Mouse (Mus musculus) heart, postnatal 0 days (tissue): ENCODE results near the gene Defb47. TPM values are rescaled to one million over a fixed set of nuclear protein-coding genes. Genes with fewer than 3 reads are reported as not detected.

Source experiments
- ATAC-seq: fragments of 200-750 bp; cut with Nextera tagmentation; 2 replicates; pipeline ENCODE4 v1.8.0; 2017; ENCODE audit warnings: low read depth, moderate number of reproducible peaks, moderate library complexity; ENCODE audit not compliant: insufficient read depth
- DNase-seq: peaks from one replicate; pipeline ENCODE4 v3.0.0-alpha.2; 2016; ENCODE audit warnings: low spot score
- H3K27ac ChIP-seq: fragments of 300-500 bp; sonication (generic); 2 replicates; pipeline ENCODE4 v1.5.1; 2014; ENCODE audit warnings: low read depth, mild to moderate bottlenecking
- H3K27me3 ChIP-seq: fragments of 300-500 bp; sonication (generic); 2 replicates; pipeline ENCODE4 v1.6.1; 2014; ENCODE audit warnings: low read length, mixed read lengths; ENCODE audit not compliant: control insufficient read depth, insufficient read depth
- H3K36me3 ChIP-seq: fragments of 300-500 bp; sonication (generic); replicated peaks from 2 replicates; pipeline ENCODE4 v1.6.1; 2014; ENCODE audit warnings: low read length, mixed read lengths; ENCODE audit not compliant: control insufficient read depth, insufficient read depth
- H3K4me1 ChIP-seq: fragments of 300-500 bp; sonication (generic); 2 replicates; pipeline ENCODE4 v1.6.1; 2014; ENCODE audit warnings: antibody characterized with exemption; ENCODE audit not compliant: control insufficient read depth, insufficient read depth
- H3K4me2 ChIP-seq: fragments of 300-500 bp; sonication (generic); 2 replicates; pipeline ENCODE4 v1.6.1; 2014; ENCODE audit warnings: low read depth, mild to moderate bottlenecking, low read length, moderate library complexity
- H3K4me3 ChIP-seq: fragments of 300-500 bp; sonication (generic); 2 replicates; pipeline ENCODE4 v1.5.1; 2014; ENCODE audit warnings: low read depth, low read length
- H3K9ac ChIP-seq: fragments of 300-500 bp; sonication (generic); replicated peaks from 2 replicates; pipeline ENCODE4 v1.6.1; 2014; ENCODE audit warnings: low read depth, low read length, mixed read lengths
- H3K9me3 ChIP-seq: fragments of 300-500 bp; sonication (generic); replicated peaks from 2 replicates; pipeline ENCODE4 v1.6.1; 2016; ENCODE audit warnings: low read length; ENCODE audit not compliant: control insufficient read depth
- CTCF ChIP-seq: IDR thresholded peaks from 2 replicates; pipeline ENCODE4 v1.5.1; 2016; ENCODE audit warnings: antibody characterized with exemption, control low read depth, low read depth
- EP300 ChIP-seq: IDR thresholded peaks from 2 replicates; pipeline ENCODE4 v1.6.1; 2016; ENCODE audit warnings: antibody characterized with exemption, low read depth
- WGBS: fragments of 180-500 bp; shearing (Covaris S2); extraction: QIAGEN DNeasy Blood & Tissue Kit; methylation state at CpG from one replicate; pipeline ENCODE4 v1.1.7; 2014; 5-methylcytosine and 5-hydroxymethylcytosine counted together
- polyA plus RNA-seq: library from polyadenylated mRNA; unstranded; fragments of >200 nt; fragmentation: Nextera tagmentation; extraction: Ambion mirVana; gene quantifications from 2 replicates; pipeline ENCODE4 v1.2.1, GENCODE M21; 2015
- total RNA-seq: library from RNA; depleted of rRNA; stranded (reverse); fragments of >200 nt; gene quantifications from 2 replicates; pipeline ENCODE4 v1.2.3, GENCODE M21; 2014; ENCODE audit warnings: low replicate concordance

The Defb47 gene
- total and polyA plus RNA-seq, 2 experiments from 2014 or later = not detected

DNA sequence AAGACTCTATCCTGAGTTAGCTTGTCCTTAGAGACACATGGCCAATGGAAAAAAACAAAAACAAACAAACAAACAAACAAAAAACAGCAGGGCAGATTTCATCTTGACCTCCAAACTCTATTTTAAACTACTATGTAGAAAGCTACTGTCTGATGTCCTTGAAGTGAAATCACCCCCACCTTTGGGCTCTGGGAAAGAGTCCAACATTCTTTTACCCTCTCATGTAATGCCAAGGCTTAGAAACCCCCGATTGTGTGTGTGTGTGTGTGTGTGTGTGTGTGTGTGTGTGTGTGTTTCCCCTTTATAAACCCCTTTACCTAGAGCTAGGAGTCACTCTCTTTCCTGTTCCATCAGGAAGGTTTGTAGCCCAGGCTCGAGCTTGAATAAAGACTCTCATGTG, 4.7 kb downstream of the Defb47 start:
- no peaks in the 10 kb centered on the region for H3K9me3 ChIP-seq

DNA sequence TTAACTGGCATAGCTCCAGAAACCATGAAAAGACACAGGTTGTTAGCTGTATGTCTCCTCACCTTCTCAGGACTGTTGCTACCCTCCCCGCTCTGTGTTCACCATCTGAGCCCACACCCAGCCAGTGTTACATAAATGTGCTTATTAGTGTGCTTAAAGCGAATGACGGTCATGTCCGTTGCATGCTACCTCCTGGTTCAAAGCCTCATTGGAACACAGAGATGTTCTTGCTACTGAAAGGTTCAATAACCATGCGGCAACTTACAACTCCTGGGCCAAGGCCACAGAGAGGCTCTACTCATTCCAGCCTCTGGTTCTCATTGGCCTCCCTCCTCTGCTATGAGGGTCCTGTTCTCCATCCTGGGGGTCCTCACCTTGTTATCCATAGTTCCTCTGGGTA, 13.6 kb downstream of the Defb47 start, which contains the start of gene Defb43:
Gene Defb43 (plus strand): TSS at position 301 of the 400 bp plus-strand sequence.
- Histone ChIP-seq H3K36me3 (no peaks in the 10 kb centered on the region), H3K27me3 (no peaks in the 10 kb centered on the region), H3K4me1 (no peaks in the 10 kb centered on the region), H3K4me2 (no peak within 1 kb of the TSS), H3K4me3 (no peak within 1 kb of the TSS), H3K9me3 (no peaks in the 10 kb centered on the region), H3K9ac (no peak within 1 kb of the TSS), H3K27ac (no peak within 1 kb of the TSS)
- ATAC-seq (no peak), DNase-seq (no peak)
- 89% methylated on average over 5 of the region's 5 CpGs for WGBS
- no peak for TF ChIP-seq EP300
- no peak for TF ChIP-seq CTCF

More for the DNA sequence above, 4.7 kb downstream of the Defb47 start:
- Histone ChIP-seq H3K4me3 (no peak overlapping the region), H3K9ac (no peak overlapping the region), H3K36me3 (no peaks in the 10 kb centered on the region), H3K4me1 (peaks cover 6% of the 10 kb centered on the region), H3K4me2 (no peak overlapping the region), H3K27ac (peak overlapping the region; percentile 87), H3K27me3 (no peaks in the 10 kb centered on the region)
- TF ChIP-seq CTCF = no peak
- TF ChIP-seq EP300 = peak; percentile 71; the same call in 1 of the 2 replicates
- WGBS = 20% methylated on average over 2 of the region's 2 CpGs
- DNase-seq (peak; percentile 76), ATAC-seq (peak; percentile 77)

DNA sequence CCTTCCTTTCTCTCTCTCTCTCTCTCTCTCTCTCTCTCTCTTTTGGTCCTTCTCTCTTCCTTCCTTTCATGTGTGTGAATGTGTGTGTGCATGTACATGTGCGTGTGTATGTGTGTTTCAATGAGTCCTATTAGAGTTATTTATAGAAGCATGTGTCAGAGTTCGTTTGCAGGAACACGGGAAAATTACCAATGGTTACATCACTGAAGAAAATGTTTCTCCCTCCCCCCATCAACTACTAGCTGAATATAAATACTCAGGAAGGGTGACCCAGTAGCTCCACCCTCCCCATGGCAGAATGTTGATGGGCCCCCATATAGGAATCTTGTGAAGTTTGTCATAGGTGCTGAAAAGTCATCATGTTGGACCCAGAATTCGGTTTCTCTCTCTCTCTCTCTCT, 15.2 kb downstream of the Defb47 start:
- H3K4me2 ChIP-seq = no peak overlapping the region
- H3K4me3 ChIP-seq = no peak overlapping the region
- H3K27me3 ChIP-seq = no peaks in the 10 kb centered on the region
- DNase-seq (peak; percentile 23), ATAC-seq (no peak)
- TF ChIP-seq CTCF (no peak), EP300 (no peak)
- H3K9ac ChIP-seq = no peak overlapping the region
- no peaks in the 10 kb centered on the region for H3K4me1 ChIP-seq
- H3K9me3 ChIP-seq = no peaks in the 10 kb centered on the region
- H3K27ac ChIP-seq = no peak overlapping the region
- H3K36me3 ChIP-seq = no peaks in the 10 kb centered on the region
- WGBS = 37% methylated on average over 4 of the region's 4 CpGs

DNA sequence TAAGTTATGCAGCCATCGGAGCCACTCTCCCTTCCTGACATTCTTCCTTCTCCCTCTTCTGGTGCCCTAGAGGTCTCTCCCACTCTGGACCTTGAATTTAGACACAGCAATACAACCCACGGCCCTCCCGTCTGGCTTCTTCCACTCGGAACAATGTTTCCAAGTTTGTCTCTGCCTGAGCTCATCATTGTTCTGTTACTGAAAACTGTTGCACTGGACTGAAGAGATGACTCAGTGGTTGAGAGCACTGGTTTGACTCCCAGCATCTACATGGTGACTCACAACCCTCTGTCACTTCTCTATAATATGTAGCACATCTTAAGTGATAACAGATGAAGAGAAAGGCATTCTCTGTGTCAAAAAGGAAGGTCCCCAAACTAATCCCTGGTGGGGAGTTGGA, 16.8 kb downstream of the Defb47 start:
- no peaks in the 10 kb centered on the region for H3K4me1 ChIP-seq
- no peak overlapping the region for H3K4me2 ChIP-seq
- no peak overlapping the region for H3K9ac ChIP-seq
- no peak overlapping the region for H3K4me3 ChIP-seq
- 54% methylated on average over 4 of the region's 4 CpGs for WGBS
- no peak for TF ChIP-seq CTCF
- no peak for TF ChIP-seq EP300
- no peaks in the 10 kb centered on the region for H3K36me3 ChIP-seq
- no peaks in the 10 kb centered on the region for H3K27me3 ChIP-seq
- H3K9me3 ChIP-seq = no peaks in the 10 kb centered on the region
- ATAC-seq = no peak
- H3K27ac ChIP-seq = no peak overlapping the region
- no peak for DNase-seq

DNA sequence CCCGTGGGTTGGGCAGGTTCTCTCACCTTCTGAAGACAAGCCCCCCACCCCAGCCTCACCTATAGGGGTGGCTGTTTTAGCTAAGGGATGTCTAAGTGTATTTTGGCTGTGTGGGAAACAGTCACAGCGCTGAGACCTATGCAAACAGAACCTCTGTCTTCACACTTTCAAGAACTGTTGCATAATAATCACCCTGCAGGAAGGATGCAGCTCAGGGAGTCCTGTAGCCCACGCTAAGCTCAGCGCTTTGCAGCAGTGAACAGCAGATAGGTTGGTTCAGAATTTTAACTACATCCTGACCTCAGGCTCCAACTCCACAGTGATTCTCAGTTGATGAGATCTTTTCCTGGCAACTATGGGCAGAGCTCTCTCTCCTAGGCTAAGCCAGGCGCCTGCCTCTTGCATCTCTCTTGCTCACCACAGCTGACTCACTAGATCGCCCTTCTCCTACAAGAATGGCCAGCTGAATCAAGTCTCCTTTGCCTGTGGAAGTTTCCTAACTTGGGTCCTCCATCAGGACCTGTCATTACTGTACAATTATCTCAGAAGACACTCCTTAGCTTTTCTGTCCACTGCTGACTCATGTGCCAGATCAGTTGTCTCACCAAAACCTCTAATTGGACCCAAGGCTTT, 22.8 kb downstream of the Defb47 start:
- Histone ChIP-seq H3K27ac (no peak overlapping the region), H3K36me3 (no peaks in the 10 kb centered on the region), H3K27me3 (no peaks in the 10 kb centered on the region), H3K4me2 (no peak overlapping the region), H3K9me3 (no peaks in the 10 kb centered on the region), H3K4me1 (no peaks in the 10 kb centered on the region), H3K4me3 (no peak overlapping the region), H3K9ac (no peak overlapping the region)
- TF ChIP-seq EP300 (no peak), CTCF (no peak)
- DNase-seq = no peak
- WGBS = 48% methylated on average over 6 of the region's 6 CpGs
- no peak for ATAC-seq

DNA sequence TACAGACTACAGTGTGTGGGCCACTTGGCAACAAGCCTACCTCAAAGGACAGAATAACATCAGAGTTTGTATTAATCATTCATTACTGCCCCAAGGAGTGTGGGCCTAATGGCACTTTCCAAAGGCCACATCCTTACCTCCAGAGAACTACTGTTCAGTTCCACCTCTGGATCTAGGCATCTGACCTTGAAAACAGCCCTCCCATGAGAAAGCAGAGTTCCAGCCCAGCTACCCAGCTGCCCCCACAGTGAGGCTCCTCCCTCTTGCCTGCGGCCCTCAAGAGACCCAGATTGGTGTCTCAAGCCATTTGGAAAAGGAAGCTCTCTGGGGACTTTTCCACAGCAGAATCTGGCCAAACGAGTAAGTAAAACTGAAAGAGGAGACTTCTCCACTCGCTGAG, 48.8 kb downstream of the Defb47 start, which contains the start of gene Defb42:
Gene Defb42 (plus strand): TSS at position 301 of the 400 bp plus-strand sequence.
- 63% methylated on average over 3 of the region's 3 CpGs for WGBS

More for the DNA sequence above, 48.8 kb downstream of the Defb47 start, which contains the start of gene Defb42:
- ATAC-seq = no peak
- H3K4me2 ChIP-seq = no peak within 1 kb of the TSS
- DNase-seq = no peak
- H3K4me3 ChIP-seq = no peak within 1 kb of the TSS
- H3K9ac ChIP-seq = no peak within 1 kb of the TSS
- H3K36me3 ChIP-seq = no peaks in the 10 kb centered on the region
- H3K4me1 ChIP-seq = no peaks in the 10 kb centered on the region
- TF ChIP-seq EP300 (no peak), CTCF (no peak)
- no peaks in the 10 kb centered on the region for H3K9me3 ChIP-seq
- H3K27me3 ChIP-seq = no peaks in the 10 kb centered on the region
- no peak within 1 kb of the TSS for H3K27ac ChIP-seq
